Mouse (Mus musculus): ENCODE measurements at regions not wholly inside any gene's neighbourhood (a gene's known extent, or its start where the extent isn't known, plus 50 kb on each side); places are given as distances from the start of the nearest gene placed in this dataset.
A peak's percentile ranks its signal among the peaks of the same experiment; 100 is the strongest.

- no peak overlapping the region for H3K9ac ChIP-seq (replicated peaks; ENCODE audit: low read length)
- no peak overlapping the region for H3K4me3 ChIP-seq (ENCODE audit: low read length)
- no peaks in the 10 kb centered on the region for H3K27me3 ChIP-seq (ENCODE audit: insufficient read depth, low read length)
- H3K9me3 ChIP-seq (ENCODE audit: low read length), result no peaks in the 10 kb centered on the region
- DNase-seq (ENCODE audit: low spot score) (no peak), ATAC-seq (no peak)
- no peaks in the 10 kb centered on the region for H3K36me3 ChIP-seq (ENCODE audit: insufficient read depth, low read length)
- no peaks in the 10 kb centered on the region for H3K4me1 ChIP-seq (ENCODE audit: insufficient read depth, low read length)
- no peak overlapping the region for H3K4me2 ChIP-seq (ENCODE audit: low read depth, low read length)
- WGBS, result 63% methylated on average over 9 of the region's 9 CpGs
- H3K27ac ChIP-seq, result no peak overlapping the region
- no peak for TF ChIP-seq CTCF (IDR thresholded peaks at IDR 0.05; ENCODE audit: low read depth)
Measured at GRCm38 (mm10) chr12:25220096-25220779, 123.3 kb upstream of the Id2 start.

DNA sequence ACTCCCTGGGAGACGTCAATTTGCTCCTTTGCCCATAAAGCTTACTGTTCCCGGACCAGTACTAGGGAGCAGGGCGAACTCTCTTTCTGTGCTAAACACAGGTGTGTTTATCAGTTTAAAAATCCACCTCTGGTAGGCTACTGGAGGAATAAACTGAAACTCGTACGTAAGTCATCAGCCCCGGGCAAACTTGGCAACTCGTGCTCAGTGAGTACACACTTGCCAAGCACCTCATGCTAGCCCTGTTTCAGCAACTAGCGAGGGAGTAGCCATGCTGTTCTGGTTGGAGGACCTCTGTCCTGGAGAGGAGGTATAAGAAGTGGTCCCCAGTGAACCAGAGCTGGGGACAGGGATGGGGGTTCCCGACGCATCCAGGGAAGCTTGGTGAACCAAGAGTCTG is 122.6 kb upstream of the Id2 start:
- DNase-seq (ENCODE audit: low spot score) (no peak), ATAC-seq (no peak)
- Histone ChIP-seq H3K36me3 (ENCODE audit: insufficient read depth, low read length) (no peaks in the 10 kb centered on the region), H3K9ac (replicated peaks; ENCODE audit: low read length) (no peak overlapping the region), H3K4me3 (ENCODE audit: low read length) (no peak overlapping the region), H3K4me2 (ENCODE audit: low read depth, low read length) (no peak overlapping the region), H3K27me3 (ENCODE audit: insufficient read depth, low read length) (no peaks in the 10 kb centered on the region), H3K9me3 (ENCODE audit: low read length) (no peaks in the 10 kb centered on the region), H3K27ac (no peak overlapping the region), H3K4me1 (ENCODE audit: insufficient read depth, low read length) (no peaks in the 10 kb centered on the region)
- WGBS, result 73% methylated on average over 10 of the region's 10 CpGs
- no peak for TF ChIP-seq CTCF (IDR thresholded peaks at IDR 0.05; ENCODE audit: low read depth)

DNA sequence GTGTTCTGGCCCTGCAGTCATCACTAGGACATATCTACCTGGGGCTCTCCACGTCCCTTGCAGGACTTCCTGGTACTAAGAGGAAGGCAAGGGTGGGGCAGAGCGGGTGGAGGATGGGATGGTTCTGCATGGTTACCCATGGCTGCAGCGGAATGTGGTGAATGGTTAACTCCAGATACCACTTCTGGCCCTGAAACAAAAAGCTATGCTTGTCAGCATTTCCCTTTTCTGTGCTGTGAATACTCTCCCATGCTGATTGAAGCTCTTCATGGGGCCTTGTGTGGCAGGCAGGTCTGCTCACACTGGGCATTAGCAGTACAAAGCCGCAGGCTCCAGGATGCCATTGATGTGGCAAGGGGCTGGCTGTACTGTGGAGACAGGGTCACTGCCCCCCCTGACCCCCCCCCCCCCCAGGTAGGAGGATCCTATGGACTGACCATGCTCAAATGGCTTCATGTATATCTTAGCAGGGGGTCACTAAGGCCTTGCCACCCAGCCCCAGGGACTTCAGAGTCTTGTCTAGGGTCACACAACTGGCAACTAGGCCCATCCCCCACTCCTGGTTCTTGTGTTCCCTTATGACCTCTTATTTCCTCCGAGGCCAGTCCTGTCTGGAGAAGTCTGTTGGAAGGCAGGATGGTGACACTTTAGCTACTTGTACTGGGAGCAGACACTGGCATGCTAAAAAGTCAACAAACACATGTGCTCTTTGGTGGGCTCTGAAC is 120.0 kb upstream of the Id2 start:
- DNase-seq (ENCODE audit: low spot score), result no peak
- no peaks in the 10 kb centered on the region for H3K36me3 ChIP-seq (ENCODE audit: insufficient read depth, low read length)
- WGBS, result 20% methylated on average over 5 of the region's 5 CpGs

DNA sequence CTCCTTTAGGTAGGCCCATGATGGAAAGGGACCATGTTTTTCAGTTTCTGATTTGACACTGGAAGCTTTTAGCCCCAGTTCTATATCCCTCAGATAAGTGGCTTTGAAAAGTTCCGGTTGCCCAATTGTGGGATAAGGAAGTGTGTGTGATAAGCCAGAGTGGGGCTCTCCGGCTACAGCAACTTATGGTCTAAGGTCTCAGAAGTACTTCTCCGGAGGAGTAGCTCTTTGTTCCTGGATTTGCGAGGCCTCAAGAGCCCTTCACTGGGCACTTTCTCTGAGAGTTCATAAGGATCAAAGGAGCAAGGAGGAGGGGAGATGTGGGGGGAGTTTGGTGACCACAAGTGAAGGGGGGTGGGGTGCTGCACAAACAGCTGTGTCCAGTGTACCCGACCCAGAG is 118.3 kb upstream of the Id2 start:
- no peak overlapping the region for H3K4me2 ChIP-seq (ENCODE audit: low read depth, low read length)
- H3K27me3 ChIP-seq (ENCODE audit: insufficient read depth, low read length), result no peaks in the 10 kb centered on the region
- TF ChIP-seq CTCF (IDR thresholded peaks at IDR 0.05; ENCODE audit: low read depth), result no peak
- no peak for DNase-seq (ENCODE audit: low spot score)
- H3K4me1 ChIP-seq (ENCODE audit: insufficient read depth, low read length), result no peaks in the 10 kb centered on the region
- ATAC-seq, result no peak
- WGBS, result 72% methylated on average over 5 of the region's 5 CpGs
- no peaks in the 10 kb centered on the region for H3K36me3 ChIP-seq (ENCODE audit: insufficient read depth, low read length)
- H3K9ac ChIP-seq (replicated peaks; ENCODE audit: low read length), result no peak overlapping the region
- H3K27ac ChIP-seq, result no peak overlapping the region
- no peaks in the 10 kb centered on the region for H3K9me3 ChIP-seq (ENCODE audit: low read length)
- H3K4me3 ChIP-seq (ENCODE audit: low read length), result no peak overlapping the region

More for the DNA sequence above, 120.0 kb upstream of the Id2 start:
- Histone ChIP-seq H3K4me2 (ENCODE audit: low read depth, low read length) (no peak overlapping the region), H3K9ac (replicated peaks; ENCODE audit: low read length) (no peak overlapping the region), H3K27me3 (ENCODE audit: insufficient read depth, low read length) (no peaks in the 10 kb centered on the region), H3K27ac (no peak overlapping the region), H3K9me3 (ENCODE audit: low read length) (no peaks in the 10 kb centered on the region), H3K4me3 (ENCODE audit: low read length) (no peak overlapping the region), H3K4me1 (ENCODE audit: insufficient read depth, low read length) (no peaks in the 10 kb centered on the region)
- no peak for TF ChIP-seq CTCF (IDR thresholded peaks at IDR 0.05; ENCODE audit: low read depth)
- ATAC-seq, result 0 out of 2 replicates have a peak, but pooled peaks have one; percentile 21

DNA sequence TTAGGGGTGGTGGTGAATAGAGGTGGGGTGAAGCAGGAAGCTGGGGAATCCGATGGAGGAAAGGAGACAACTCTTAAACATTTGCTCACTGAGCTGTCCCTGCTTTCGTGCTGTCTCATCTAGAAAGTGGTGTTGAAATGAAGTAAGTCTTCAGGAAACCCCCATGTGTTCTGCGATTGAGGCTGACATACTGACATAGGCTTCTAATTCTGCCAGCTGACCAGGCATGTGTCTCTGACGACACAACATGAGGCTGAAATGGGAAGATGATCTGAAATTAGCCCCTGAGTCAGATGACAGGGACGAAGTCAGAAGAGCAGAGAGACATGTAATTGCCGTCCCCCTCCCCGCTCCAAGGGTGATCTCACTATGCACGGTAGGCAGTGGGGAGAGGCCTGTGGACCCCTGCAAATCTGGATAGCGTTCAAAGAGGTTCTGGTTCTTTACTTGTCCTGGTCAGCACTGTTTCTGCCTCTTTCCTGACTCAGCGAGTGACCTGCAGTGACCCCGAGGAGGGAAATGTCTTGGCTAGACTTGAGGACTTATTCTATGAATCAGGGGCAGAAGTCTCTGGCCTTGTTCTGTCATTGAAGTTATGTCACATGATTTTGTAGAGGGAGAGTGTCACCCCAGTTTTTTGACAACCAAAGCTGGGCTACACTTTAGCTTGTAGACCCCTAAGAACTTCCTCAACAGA is 117.0 kb upstream of the Id2 start:
- no peak overlapping the region for H3K9ac ChIP-seq (replicated peaks; ENCODE audit: low read length)
- H3K9me3 ChIP-seq (ENCODE audit: low read length), result no peaks in the 10 kb centered on the region
- no peak overlapping the region for H3K4me3 ChIP-seq (ENCODE audit: low read length)
- WGBS, result 81% methylated on average over 11 of the region's 11 CpGs
- no peaks in the 10 kb centered on the region for H3K36me3 ChIP-seq (ENCODE audit: insufficient read depth, low read length)
- H3K4me1 ChIP-seq (ENCODE audit: insufficient read depth, low read length), result no peaks in the 10 kb centered on the region
- ATAC-seq, result no peak
- no peak overlapping the region for H3K4me2 ChIP-seq (ENCODE audit: low read depth, low read length)
- TF ChIP-seq CTCF (IDR thresholded peaks at IDR 0.05; ENCODE audit: low read depth), result no peak
- no peaks in the 10 kb centered on the region for H3K27me3 ChIP-seq (ENCODE audit: insufficient read depth, low read length)
- no peak overlapping the region for H3K27ac ChIP-seq
- no peak for DNase-seq (ENCODE audit: low spot score)

DNA sequence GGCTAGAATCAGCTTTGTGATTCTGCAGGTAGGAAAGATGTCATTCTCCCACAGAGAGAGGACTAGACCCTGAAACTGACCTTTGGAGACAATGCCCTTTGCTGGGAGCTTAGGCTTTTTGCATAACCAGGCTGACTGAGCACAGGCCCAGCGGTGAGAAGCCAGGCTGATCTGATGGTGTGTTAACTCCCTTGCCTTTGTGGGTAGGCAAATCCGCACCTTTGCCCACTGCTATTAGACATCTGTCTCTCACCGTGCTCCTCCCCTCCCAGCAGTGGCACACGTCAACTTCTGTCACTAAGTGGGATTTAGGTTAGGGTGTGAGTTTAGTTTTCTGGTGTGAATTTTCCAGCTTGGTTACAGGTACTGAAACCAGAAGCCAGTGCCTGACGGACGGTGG is 114.4 kb upstream of the Id2 start:
- H3K4me1 ChIP-seq (ENCODE audit: insufficient read depth, low read length), result no peaks in the 10 kb centered on the region
- no peak for ATAC-seq
- H3K4me3 ChIP-seq (ENCODE audit: low read length), result no peak overlapping the region
- no peak for TF ChIP-seq CTCF (IDR thresholded peaks at IDR 0.05; ENCODE audit: low read depth)
- 77% methylated on average over 6 of the region's 6 CpGs for WGBS
- H3K36me3 ChIP-seq (ENCODE audit: insufficient read depth, low read length), result no peaks in the 10 kb centered on the region
- H3K27ac ChIP-seq, result no peak overlapping the region
- no peak for DNase-seq (ENCODE audit: low spot score)
- H3K9me3 ChIP-seq (ENCODE audit: low read length), result no peaks in the 10 kb centered on the region
- no peaks in the 10 kb centered on the region for H3K27me3 ChIP-seq (ENCODE audit: insufficient read depth, low read length)
- H3K9ac ChIP-seq (replicated peaks; ENCODE audit: low read length), result no peak overlapping the region
- H3K4me2 ChIP-seq (ENCODE audit: low read depth, low read length), result no peak overlapping the region
